Mouse (Mus musculus): ENCODE results near the gene Fsd1. TPM values are rescaled to one million over a fixed set of nuclear protein-coding genes. Genes with fewer than 3 reads are reported as not detected.

Gene Fsd1
- total RNA-seq, 1 experiment from 2014 or later: 1.5 TPM

DNA sequence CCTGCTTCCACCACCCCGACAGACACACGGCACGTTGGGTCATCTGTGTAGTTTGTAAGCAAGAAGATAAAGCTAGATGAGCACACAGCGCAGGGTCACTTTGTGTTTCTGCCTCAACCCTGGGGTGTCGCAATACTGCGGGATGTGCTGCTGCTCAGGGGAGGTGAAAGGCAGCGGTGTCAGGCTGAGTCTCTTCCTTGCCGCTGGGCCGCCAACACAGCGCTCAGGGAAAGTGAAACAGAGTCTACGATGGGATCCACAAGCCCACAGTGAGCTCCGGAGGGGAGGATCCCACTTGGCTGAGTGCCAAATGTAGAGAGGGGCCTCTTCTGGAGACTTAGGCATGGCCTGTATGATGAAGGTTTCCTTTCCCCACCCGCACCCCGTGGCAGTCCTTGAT lies 23.1 kb upstream of the Fsd1 start:
- no peak for DNase-seq

DNA sequence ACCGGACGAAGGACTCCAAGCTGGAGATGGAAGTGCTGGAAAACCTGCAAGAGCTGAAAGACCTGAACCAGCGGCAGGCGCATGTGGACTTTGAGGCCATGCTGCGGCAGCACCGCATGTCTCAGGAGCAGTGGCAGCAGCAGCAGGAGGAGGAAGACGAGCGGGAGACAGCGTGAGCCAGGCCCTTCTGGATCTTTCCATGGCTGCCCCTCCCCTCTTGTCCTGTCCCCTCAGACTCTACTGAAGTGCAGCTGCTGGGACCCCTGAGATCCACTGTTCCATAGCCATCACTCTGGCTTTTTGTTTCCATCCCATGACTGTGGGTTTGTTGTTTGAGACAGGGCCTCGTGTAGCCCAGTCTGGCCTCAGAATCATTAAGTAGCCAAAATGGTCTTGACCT lies 21.8 kb upstream of the Fsd1 start:
- DNase-seq: no peak

GRCm38 (mm10) chr17:55964996-55965395 lies 21.3 kb upstream of the Fsd1 start:
- no peak for DNase-seq

DNA sequence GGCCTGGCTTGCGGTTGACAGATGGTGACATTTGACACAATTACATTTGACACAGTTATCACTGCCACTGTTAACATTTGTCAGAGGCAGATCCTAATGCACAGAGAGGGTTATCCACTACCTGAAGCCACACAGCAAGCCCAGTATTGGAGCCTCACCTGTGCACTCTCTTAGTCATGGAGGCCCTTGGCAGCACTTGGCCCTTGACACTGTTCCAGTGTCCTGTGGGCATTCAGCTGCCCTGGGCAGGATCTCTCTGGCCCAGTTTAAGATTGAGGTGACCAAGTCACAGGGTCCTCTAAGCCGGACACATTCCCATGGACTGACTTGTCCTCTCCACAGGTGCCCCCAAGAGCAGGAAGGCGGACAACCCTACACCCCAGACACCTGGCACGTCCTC lies 19.1 kb upstream of the Fsd1 start:
- no peak for DNase-seq

- no peak for DNase-seq
Observed at GRCm38 (mm10) chr17:55968210-55968609, 18.1 kb upstream of the Fsd1 start.

DNA sequence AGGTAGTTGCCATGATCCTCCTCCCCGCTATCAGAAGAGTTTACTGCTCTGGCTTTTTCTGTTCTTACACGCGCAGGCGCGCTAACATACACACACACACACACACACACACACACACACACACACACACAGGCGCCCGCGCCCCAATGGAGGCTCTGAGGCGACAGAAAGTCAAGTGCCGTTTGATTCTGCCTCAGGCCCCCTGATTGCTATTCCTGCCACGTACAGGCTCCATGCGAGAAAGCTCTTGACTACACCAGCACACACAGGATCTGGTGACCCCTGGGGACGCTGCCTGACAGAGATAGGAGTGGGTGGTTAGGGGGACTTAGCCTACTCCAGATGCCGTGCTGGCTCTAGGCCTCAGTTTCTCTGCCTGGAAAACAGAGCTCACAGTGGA lies 16.7 kb upstream of the Fsd1 start:
- DNase-seq: no peak

GRCm38 (mm10) chr17:55969966-55970891 lies 16.1 kb upstream of the Fsd1 start, which contains the start of gene Shd:
Gene Shd, plus strand, starts transcription at chr17:55970467.
- DNase-seq: peak; percentile 37

DNA sequence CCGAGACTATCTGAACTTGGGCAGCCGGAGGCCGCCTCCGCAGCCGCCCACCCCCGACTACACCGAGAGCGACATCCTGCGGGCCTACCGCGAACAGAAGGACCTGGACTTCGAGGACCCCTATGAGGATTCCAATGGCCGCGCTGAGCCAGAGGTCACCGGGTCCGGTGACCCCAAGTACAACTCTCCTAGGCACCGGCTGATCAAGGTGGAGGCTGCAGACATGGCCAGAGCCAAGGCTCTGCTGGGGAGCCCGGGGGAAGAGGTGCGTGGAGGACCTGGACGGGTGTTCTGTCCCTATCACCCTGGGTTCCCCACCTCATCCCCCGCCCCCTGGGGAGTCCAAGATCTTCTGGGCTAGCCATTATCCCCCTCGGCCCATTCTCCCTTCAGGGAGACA lies 14.9 kb upstream of the Fsd1 start:
- DNase-seq: no peak

- peak; percentile 84 for DNase-seq
Observed at GRCm38 (mm10) chr17:55976255-55976862, 9.9 kb upstream of the Fsd1 start.

DNA sequence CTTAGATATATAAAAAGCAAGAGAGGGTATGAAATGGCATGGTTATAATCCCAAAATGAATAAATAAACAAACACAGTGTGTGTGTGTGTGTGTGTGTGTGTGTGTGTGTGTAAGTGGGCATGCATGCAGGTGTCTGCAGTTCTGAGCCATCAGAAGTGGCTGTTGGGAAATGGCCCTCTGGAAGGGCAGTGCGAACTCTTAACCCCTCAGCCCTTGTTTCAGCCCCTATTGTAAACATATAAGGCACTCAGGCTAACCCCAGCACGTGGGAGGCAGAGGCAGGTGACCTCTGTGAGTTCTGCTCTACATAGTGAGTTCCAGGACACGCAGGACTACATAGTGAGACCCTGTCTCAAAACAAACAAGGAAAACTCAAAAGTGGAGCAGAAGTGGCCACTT lies 9.0 kb upstream of the Fsd1 start:
- DNase-seq: no peak

- DNase-seq: no peak
Observed at GRCm38 (mm10) chr17:55990278-55990898, 4.1 kb downstream of the Fsd1 start.

- peak; percentile 80 for DNase-seq
Observed at GRCm38 (mm10) chr17:55996007-55996406, 9.7 kb downstream of the Fsd1 start.

DNA sequence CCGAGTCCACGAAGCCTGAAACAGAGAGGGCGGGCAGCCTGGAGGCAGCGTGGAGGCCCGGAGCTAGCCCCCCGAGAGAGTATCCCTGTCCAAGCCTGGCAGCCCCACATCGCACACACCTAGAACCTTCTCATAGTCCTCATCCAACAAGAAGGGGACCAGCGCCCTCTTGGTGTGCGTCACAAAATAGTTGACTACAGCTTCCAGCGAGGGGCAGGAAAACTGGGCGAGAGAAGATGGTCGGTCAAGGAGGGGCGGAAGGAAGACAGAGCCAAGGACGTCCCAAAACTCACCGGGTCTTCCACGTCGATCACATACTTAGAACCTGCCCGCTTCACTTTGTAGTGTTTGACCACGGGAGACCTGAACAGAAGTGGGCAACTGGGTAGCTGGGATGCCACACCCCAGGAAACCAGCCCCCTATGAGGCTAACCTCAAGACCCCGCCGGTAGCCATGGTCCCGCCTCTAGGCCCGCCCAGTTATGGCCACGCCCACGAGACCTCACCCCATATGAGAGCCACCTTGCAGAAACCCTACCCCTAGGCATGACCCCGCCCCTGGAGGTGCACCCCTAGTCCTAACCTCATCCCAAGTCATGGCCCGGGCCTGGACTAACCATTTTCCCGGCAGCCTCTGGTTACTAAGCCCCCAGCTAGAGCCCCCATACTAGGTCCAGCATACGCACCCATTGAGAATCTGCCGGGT lies 13.6 kb downstream of the Fsd1 start:
- DNase-seq: no peak

DNA sequence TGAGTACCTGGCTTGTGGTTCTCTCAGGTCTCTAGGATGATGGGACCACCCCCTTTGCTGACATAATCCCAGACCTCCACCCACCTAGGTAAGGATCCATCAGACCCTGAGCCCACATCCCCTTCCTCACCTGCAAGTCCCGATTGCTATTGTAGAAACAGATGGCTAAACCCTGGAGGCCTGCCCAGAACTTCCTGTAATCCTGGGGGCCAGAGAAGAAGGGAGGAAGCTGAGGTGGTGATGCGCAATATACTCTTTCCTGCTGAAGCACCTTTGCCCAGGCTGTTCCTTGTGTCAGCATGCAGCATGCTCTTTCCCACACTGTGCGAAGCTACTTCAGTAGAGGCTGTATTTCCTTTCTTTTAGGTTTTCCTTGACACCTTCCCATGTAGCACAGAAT lies 16.7 kb downstream of the Fsd1 start:
- no peak for DNase-seq

- no peak for DNase-seq
Observed at GRCm38 (mm10) chr17:56005415-56006061, 19.2 kb downstream of the Fsd1 start, which contains the start of the genes Stap2 and Mpnd. Gene Stap2, minus strand, starts transcription at chr17:56005584. Gene Mpnd, plus strand, starts transcription at chr17:56005711.

DNA sequence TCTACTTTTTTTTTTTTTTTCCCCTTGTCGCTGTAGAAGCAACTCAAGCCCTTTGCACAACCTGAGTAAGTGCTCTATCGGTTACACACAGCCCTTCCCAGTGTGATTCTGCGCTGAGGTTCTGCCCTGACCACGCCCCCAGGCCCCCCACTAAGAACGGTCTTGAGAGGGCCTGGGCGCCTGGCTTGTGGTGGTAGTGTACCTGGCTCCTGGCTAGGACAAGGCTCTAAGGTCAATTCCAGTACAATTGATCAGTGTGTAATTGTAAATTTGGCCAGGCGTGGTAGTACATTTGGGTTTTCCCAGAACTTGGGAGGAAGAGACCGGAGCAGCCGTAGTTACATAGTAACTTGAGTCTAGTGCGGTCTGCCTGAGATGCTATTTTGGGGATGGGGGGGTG lies 20.6 kb downstream of the Fsd1 start:
- DNase-seq: no peak

DNA sequence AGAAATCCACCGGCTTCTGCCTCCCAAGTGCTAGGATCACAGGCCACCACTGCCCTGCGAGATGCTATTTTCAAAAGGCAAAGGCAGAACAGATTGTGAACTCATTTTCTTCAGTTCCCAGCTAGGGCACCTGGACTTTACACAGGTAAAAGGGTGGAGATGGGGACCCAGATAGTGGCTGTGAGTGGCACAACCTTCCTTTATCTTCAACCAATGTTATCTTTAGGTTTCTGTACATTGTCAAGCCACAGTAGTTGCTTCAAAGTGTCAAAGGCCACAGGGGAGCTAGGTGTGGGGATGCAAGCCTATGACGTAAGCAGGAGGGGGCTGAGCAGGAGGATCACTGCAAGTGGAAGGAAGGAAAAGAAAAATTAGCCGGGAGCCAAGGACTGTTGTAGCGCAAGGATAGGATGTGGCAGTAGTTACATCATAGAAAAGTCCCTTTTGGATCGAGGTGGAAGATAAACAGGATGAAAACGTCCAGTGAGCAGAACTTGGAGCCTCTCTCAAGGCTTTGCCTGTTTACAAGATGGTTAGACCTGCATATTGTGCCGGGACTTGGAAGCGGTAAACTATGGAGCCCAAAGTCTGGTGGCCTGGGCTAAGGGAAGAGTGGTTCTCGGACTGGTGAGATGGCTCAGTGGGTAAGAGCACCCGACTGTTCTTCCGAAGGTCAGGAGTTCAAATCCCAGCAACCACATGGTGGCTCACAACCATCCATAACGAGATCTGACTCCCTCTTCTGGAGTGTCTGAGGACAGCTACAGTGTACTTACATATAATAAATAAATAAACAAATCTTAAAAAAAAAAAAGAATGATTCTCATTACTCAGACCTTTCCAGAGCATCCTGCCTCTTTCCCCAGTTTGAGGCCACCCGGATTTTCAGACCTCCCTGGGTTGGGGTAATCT lies 21.4 kb downstream of the Fsd1 start:
- DNase-seq: no peak

- peak; percentile 92 for DNase-seq
Observed at GRCm38 (mm10) chr17:56008356-56009087, 22.2 kb downstream of the Fsd1 start.

DNA sequence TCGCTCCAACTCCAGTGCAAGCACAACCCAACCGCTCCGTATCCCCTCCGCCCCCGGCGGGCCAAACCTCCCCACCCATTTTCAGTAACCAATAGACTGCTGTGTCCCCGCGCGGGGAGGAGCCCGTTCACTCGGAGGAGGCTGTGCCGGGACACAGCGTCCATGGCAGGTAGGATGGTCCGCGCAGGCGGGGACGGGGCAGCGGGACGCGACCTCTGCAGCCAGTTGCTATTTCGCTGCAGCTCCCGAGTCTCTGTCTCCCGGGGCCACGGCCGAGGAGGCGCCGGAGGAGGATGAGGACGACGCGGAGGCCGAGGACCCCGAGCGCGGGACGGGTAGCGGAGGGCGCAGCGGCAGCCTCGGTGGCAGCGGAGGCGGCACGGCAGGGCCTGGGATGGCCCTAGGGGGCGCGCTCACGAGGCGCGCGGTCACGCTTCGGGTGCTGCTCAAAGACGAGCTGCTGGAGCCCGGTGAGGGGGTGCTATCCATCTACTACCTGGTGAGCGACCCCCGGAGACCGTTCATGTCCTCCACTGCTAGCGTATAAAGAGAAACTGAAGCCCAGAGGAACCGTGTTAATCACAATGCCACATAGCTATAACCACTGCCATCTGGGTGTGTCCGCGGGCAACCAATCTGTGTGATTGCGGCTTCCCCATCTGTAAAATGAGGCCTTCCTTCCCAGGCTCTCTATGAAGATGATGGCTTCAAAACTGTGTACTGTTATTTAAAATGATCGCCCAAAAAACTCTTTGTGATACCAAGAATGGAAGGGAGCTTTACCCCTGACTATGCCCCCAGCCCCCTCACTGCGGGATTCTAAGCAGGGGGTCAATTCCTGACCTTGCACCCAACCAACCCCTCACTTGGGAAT lies 23.0 kb downstream of the Fsd1 start:
- peak; percentile 94 for DNase-seq
